Mouse (Mus musculus) hindbrain, embryonic 14.5 days (tissue): ENCODE data around the gene Smg6. TPM values are rescaled to one million over a fixed set of nuclear protein-coding genes. Genes with fewer than 3 reads are reported as not detected.

ENCODE experiments used
- ATAC-seq: fragments of 200-750 bp; cut with Nextera tagmentation; 2 replicates; pipeline ENCODE4 v1.8.0; 2017; ENCODE audit warnings: moderate number of reproducible peaks, mild to moderate bottlenecking, moderate TSS enrichment, moderate library complexity; ENCODE audit not compliant: low FRiP score
- DNase-seq: peaks from one replicate; pipeline ENCODE4 v3.0.0-alpha.2; 2015; ENCODE audit warnings: low spot score
- H3K27ac ChIP-seq: fragments of 300-500 bp; sonication (generic); 2 replicates; pipeline ENCODE4 v1.5.1; 2014; ENCODE audit warnings: mild to moderate bottlenecking, moderate library complexity
- H3K27me3 ChIP-seq: fragments of 300-500 bp; sonication (generic); 2 replicates; pipeline ENCODE4 v1.6.1; 2014; ENCODE audit warnings: mild to moderate bottlenecking, low read length, mixed read lengths; ENCODE audit not compliant: control insufficient read depth, insufficient read depth
- H3K36me3 ChIP-seq: fragments of 300-500 bp; sonication (generic); replicated peaks from 2 replicates; pipeline ENCODE4 v1.6.1; 2014; ENCODE audit not compliant: control insufficient read depth, insufficient read depth
- H3K4me1 ChIP-seq: fragments of 300-500 bp; sonication (generic); replicated peaks from 2 replicates; pipeline ENCODE4 v1.6.1; 2014; ENCODE audit warnings: antibody characterized with exemption, low read length, mixed read lengths; ENCODE audit not compliant: control insufficient read depth, insufficient read depth
- H3K4me2 ChIP-seq: fragments of 300-500 bp; sonication (generic); replicated peaks from 2 replicates; pipeline ENCODE4 v1.6.1; 2014; ENCODE audit warnings: mild to moderate bottlenecking, moderate library complexity
- H3K4me3 ChIP-seq: fragments of 300-500 bp; sonication (generic); replicated peaks from 2 replicates; pipeline ENCODE4 v1.5.1; 2014; ENCODE audit warnings: mild to moderate bottlenecking, low read length
- H3K9ac ChIP-seq: fragments of 300-500 bp; sonication (generic); 2 replicates; pipeline ENCODE4 v1.6.1; 2014
- H3K9me3 ChIP-seq: fragments of 300-500 bp; sonication (generic); 2 replicates; pipeline ENCODE4 v1.6.1; 2016; ENCODE audit warnings: low read length; ENCODE audit not compliant: control insufficient read depth
- WGBS: fragments of 180-500 bp; shearing (Covaris S2); extraction: QIAGEN DNeasy Blood & Tissue Kit; methylation state at CpG from one replicate; pipeline ENCODE4 v1.1.7; 2014; 5-methylcytosine and 5-hydroxymethylcytosine counted together
- polyA plus RNA-seq: library from polyadenylated mRNA; unstranded; fragments of >200 nt; fragmentation: Nextera tagmentation; extraction: Ambion mirVana; gene quantifications from 2 replicates; pipeline ENCODE4 v1.2.1, GENCODE M21; 2014

Smg6 gene
- polyA plus RNA-seq, 1 experiment from 2014 or later: 14.0 TPM

DNA sequence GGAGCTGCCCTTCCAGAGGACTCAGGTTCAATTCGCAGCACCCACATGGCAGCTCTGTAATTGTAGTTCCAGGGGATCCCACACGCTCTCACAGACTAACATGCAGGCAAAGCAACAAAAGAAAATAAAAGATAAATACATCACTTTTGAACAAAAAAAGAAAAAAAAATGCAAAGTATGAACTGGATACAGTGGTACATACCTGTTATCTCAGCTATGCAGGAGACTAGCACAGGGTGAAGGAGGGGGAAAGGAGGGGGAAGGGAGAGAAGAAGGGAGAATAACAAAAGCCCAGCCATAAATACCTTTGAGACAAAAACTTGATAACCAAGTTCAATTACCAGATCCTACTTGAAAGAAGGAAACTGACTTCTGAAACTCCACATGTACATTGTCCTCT lies 198.8 kb downstream of the Smg6 start:
- WGBS: 96% methylated on average over 2 of the region's 2 CpGs
- DNase-seq: no peak
- no peaks in the 10 kb centered on the region for H3K9me3 ChIP-seq
- H3K4me1 ChIP-seq: no peaks in the 10 kb centered on the region
- no peak overlapping the region for H3K27ac ChIP-seq
- H3K27me3 ChIP-seq: no peaks in the 10 kb centered on the region
- no peak overlapping the region for H3K4me2 ChIP-seq
- H3K36me3 ChIP-seq: no peaks in the 10 kb centered on the region
- H3K9ac ChIP-seq: no peak overlapping the region
- no peak for ATAC-seq
- H3K4me3 ChIP-seq: no peak overlapping the region

DNA sequence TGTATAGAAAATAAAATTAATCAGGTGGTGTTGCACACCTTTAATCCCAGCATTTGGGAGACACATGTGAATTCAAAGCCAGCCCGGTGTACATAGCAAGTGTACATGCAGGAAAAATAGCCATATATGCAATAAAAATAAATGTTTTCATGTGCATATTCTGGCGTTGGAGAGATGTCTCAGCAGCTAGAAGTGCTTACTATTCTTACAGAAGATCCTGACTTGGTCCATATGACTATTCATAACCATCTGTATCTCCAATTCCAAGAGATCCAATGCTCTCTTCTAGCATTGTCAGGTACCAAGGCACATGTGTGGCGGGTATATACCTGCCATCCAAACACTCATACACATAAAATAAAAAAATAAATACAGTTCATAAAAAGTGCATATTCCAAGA lies 200.8 kb downstream of the Smg6 start:
- ATAC-seq (no peak), DNase-seq (no peak)
- H3K27ac ChIP-seq: no peak overlapping the region
- no peaks in the 10 kb centered on the region for H3K36me3 ChIP-seq
- H3K9ac ChIP-seq: no peak overlapping the region
- H3K27me3 ChIP-seq: no peaks in the 10 kb centered on the region
- H3K4me2 ChIP-seq: no peak overlapping the region
- 96% methylated on average over 3 of the region's 3 CpGs for WGBS
- no peak overlapping the region for H3K4me3 ChIP-seq
- no peaks in the 10 kb centered on the region for H3K9me3 ChIP-seq
- no peaks in the 10 kb centered on the region for H3K4me1 ChIP-seq

DNA sequence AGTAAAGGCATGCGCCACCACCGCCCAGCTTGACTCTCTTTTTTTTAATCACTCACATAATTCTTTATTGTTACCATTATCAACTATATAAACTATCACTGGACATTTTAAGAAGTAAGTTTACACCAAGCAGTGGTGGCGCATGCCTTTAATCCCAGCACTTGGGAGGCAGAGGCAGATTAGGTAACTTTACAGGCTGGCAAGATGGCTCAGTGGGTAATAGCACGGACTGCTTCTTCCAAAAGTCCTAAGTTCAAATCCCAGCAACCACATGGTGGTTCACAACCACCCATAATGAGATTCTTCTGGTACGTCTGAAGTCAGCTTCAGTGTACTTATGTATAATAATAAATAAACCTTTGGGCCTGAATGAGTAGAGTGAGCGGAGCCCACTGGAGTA lies 203.9 kb downstream of the Smg6 start:
- Histone ChIP-seq H3K9me3 (no peaks in the 10 kb centered on the region), H3K4me2 (no peak overlapping the region), H3K9ac (no peak overlapping the region), H3K36me3 (no peaks in the 10 kb centered on the region), H3K4me1 (peaks cover 15% of the 10 kb centered on the region), H3K27me3 (no peaks in the 10 kb centered on the region), H3K27ac (no peak overlapping the region), H3K4me3 (no peak overlapping the region)
- ATAC-seq (no peak), DNase-seq (no peak)
- 99% methylated on average over 6 of the region's 6 CpGs for WGBS

DNA sequence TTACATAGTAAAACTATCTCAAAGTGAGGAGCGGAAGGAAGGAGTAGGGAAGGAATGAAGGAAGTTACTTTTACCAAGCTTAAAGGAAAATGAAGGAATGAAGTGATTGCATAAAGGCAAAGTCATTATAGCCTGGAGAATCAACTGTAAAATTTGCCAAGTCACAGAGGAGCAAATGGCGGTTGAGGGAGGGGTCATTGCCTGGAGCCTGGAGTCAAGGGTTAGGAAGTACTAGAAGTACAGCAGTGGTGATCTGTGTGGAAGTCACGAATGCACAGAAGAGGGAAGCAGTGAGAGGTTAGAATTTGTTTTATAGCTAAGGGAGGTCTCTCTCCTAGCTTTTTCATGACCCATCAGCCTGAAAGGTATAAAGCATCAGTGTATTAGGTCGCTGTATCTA lies 205.7 kb downstream of the Smg6 start:
- Histone ChIP-seq H3K4me3 (no peak overlapping the region), H3K27ac (no peak overlapping the region), H3K27me3 (no peaks in the 10 kb centered on the region), H3K4me1 (peaks cover 20% of the 10 kb centered on the region), H3K36me3 (no peaks in the 10 kb centered on the region), H3K4me2 (no peak overlapping the region), H3K9me3 (no peaks in the 10 kb centered on the region), H3K9ac (no peak overlapping the region)
- ATAC-seq (no peak), DNase-seq (no peak)
- 87% methylated on average over 4 of the region's 4 CpGs for WGBS

DNA sequence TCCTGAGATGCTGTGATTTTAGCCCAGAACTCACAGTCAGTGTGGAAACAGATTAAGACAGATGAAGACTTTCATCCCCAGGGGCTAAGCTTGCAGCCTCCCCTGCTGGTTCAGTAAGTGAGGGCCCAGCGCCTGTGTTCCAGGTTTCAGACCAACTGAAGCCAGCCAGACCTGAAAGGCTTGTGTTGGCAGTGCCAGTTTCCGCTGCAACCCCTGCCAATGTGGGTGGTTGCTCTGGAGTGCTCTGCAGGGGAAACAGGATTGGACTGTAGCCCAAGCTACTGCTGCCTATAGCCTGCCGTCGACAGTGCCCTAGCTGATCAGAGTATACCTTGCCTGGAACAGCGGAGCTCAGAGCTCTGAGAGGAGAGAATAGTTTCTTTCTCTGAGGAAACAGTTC lies 206.7 kb downstream of the Smg6 start:
- 68% methylated on average over 5 of the region's 5 CpGs for WGBS
- Histone ChIP-seq H3K27ac (no peak overlapping the region; the same call in 1 of the 2 replicates), H3K36me3 (no peaks in the 10 kb centered on the region), H3K4me3 (no peak overlapping the region), H3K4me1 (peaks cover 20% of the 10 kb centered on the region), H3K9ac (no peak overlapping the region), H3K9me3 (no peaks in the 10 kb centered on the region), H3K4me2 (no peak overlapping the region), H3K27me3 (no peaks in the 10 kb centered on the region)
- DNase-seq (peak; percentile 65), ATAC-seq (no peak; the same call in 1 of the 2 replicates)

DNA sequence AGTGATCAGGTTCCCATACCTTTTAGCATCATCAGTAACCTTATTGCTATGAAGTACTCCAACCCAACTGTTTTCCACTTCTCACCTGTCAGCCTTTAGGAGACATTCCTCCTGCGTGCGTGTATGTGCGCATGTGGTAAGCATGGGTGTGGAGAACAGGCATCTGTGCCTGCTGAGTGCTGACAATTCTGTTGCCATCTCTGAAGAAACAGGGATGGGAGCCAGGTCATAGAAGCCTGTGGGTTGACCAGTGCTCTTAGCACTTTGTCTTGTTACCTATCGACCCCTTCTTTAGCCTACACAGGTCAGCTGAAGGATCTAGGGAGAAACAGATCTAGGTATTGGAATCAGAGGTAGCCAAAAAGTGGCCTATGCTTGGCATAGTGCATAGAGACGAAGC lies 207.8 kb downstream of the Smg6 start:
- no peak for DNase-seq
- peak overlapping the region; percentile 76 for H3K27ac ChIP-seq
- WGBS: 95% methylated on average over 5 of the region's 5 CpGs
- ATAC-seq: no peak
- no peaks in the 10 kb centered on the region for H3K36me3 ChIP-seq
- 0 out of 2 replicates have a peak overlapping the region, but pooled peaks have one; percentile 20 for H3K9ac ChIP-seq
- H3K4me2 ChIP-seq: no peak overlapping the region
- H3K4me3 ChIP-seq: no peak overlapping the region
- H3K27me3 ChIP-seq: no peaks in the 10 kb centered on the region
- peaks cover 20% of the 10 kb centered on the region for H3K4me1 ChIP-seq
- H3K9me3 ChIP-seq: no peaks in the 10 kb centered on the region

DNA sequence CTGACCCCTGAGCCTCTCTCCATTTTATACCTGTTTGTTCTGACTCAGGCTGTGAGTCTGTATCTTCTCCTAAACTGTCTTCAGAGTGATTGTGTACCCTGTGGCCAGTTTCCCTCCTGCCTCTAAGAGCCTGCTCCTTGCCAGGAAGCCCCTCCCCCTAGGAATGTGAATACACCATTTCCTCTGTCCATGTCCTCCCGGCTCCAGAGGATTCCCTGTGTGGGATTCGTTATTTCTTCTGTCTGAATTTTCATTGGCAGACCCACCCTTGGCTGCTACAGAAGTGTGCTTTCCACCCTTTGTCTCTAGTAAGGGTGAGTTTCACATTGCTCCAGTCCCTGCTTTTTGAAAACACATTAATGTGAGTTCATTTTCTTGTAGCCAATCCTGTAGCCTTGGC lies 208.3 kb downstream of the Smg6 start:
- peak overlapping the region; percentile 76 for H3K27ac ChIP-seq
- H3K4me3 ChIP-seq: no peak overlapping the region
- WGBS: 9% methylated on average over 2 of the region's 2 CpGs
- ATAC-seq (0 out of 2 replicates have a peak, but pooled peaks have one; percentile 66), DNase-seq (peak; percentile 46)
- no peak overlapping the region for H3K4me2 ChIP-seq
- H3K9me3 ChIP-seq: no peaks in the 10 kb centered on the region
- peaks cover 23% of the 10 kb centered on the region for H3K4me1 ChIP-seq
- H3K27me3 ChIP-seq: no peaks in the 10 kb centered on the region
- H3K9ac ChIP-seq: 0 out of 2 replicates have a peak overlapping the region, but pooled peaks have one; percentile 20
- no peaks in the 10 kb centered on the region; the same call in 1 of the 2 replicates for H3K36me3 ChIP-seq

DNA sequence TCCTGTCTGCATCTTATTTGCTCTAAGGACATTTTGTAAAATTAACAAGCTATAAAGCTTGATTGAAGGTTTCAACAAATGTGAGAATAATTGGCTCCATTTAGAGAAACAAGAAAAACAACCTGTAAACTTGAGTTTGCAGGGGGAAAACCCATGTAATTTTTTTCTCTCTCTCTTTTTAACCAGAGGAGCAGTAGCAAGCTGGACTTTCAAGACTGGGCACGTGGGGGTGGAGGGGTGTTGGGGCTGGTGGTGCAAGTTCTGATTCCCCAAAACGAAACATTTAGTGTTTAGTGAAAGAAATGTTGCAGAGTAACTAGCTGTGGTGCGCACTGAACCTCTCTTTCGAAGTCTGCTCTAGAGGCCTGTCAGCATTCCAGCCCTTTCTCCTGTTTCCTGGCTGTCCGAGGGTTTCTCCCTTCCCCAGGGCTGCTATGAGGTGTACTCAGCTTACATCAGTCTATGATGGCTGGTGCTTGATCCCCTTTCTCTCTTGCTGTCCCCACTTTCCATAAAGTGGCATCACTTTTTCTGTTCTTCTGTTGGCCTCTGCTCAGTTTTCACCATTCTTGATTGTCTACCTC lies 209.0 kb downstream of the Smg6 start:
- Histone ChIP-seq H3K36me3 (no peaks in the 10 kb centered on the region; the same call in 1 of the 2 replicates), H3K4me1 (peaks cover 29% of the 10 kb centered on the region), H3K27ac (peak overlapping the region; percentile 76; the same call in 1 of the 2 replicates), H3K9me3 (no peaks in the 10 kb centered on the region), H3K27me3 (no peaks in the 10 kb centered on the region), H3K4me2 (no peak overlapping the region), H3K9ac (0 out of 2 replicates have a peak overlapping the region, but pooled peaks have one; percentile 20), H3K4me3 (no peak overlapping the region)
- no peak for DNase-seq
- 76% methylated on average over 5 of the region's 5 CpGs for WGBS
- ATAC-seq: no peak

DNA sequence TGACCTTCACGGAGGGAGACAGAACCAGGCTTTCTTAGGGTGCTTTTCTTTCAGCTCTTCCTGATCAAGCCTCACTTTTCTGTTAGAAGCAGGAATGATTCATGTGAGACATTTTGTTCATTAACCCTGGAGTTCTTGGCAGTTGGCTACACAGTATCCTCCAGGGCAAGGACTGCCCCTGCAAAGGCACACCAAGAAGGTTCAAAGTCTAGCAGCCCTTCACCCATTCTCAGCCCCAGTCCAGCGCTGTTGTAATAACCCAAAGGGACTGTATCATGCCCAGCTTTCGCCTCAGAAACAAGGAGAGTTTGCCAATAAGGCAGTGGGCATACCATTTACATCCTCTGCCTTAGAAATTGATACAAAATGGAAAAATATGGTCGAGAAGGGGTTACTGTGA lies 209.7 kb downstream of the Smg6 start:
- H3K36me3 ChIP-seq: no peaks in the 10 kb centered on the region; the same call in 1 of the 2 replicates
- H3K9me3 ChIP-seq: no peaks in the 10 kb centered on the region
- no peak overlapping the region for H3K27ac ChIP-seq
- DNase-seq (no peak), ATAC-seq (no peak)
- no peak overlapping the region for H3K4me2 ChIP-seq
- H3K9ac ChIP-seq: no peak overlapping the region
- H3K27me3 ChIP-seq: no peaks in the 10 kb centered on the region
- H3K4me3 ChIP-seq: no peak overlapping the region
- peaks cover 30% of the 10 kb centered on the region for H3K4me1 ChIP-seq
- WGBS: 94% methylated on average over 4 of the region's 4 CpGs
